Mouse (Mus musculus): ENCODE measurements at regions not wholly inside any gene's neighbourhood (a gene's known extent, or its start where the extent isn't known, plus 50 kb on each side); places are given as distances from the start of the nearest gene placed in this dataset.

DNA sequence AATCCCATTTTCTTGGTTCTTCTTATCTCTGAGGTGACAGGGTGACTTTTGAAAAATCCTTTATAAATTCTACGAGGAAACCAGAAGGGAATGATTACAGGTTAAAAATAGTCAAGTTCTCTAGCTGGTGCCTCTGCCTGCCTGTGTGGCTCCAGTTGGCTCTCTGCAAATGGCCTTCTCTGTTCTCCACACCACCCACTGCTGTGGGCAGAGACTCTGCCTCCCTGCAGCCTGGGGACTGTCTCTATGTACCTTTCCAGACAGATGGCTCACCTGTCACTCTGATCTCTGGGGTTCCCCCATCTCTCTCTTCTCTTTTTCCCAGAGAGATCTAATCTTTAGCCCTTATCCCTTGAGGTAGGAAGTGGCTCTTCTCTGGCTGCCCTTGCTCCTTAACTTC, 302.2 kb upstream of the Myt1l start:
- DNase-seq (ENCODE audit: low read depth, low spot score) = no peak
- H3K4me3 ChIP-seq (ENCODE audit: control insufficient read depth in 1 of 2, insufficient read depth in 1 of 2, low read depth in 2 of 2, low read length in 2 of 2) = no peak overlapping the region
- H3K27ac ChIP-seq (ENCODE audit: control insufficient read depth, low read depth, low read length) = no peak overlapping the region
- no peak overlapping the region for H3K9ac ChIP-seq (ENCODE audit: control insufficient read depth, low read depth, low read length, poor library complexity, severe bottlenecking)
- no peaks in the 10 kb centered on the region for H3K36me3 ChIP-seq (ENCODE audit: control insufficient read depth in 1 of 2, insufficient read depth in 2 of 2, low read length in 2 of 2)
- no peaks in the 10 kb centered on the region for H3K4me1 ChIP-seq (ENCODE audit: control insufficient read depth in 1 of 2, insufficient read depth in 2 of 2, low read length in 2 of 2)
- H3K27me3 ChIP-seq (ENCODE audit: control insufficient read depth in 1 of 2, insufficient read depth in 2 of 2, low read length in 2 of 2) = no peaks in the 10 kb centered on the region
- TF ChIP-seq ETS1 (IDR thresholded peaks at IDR 0.05; ENCODE audit: low read depth, low read length) = no peak
- TF ChIP-seq MEF2A (IDR thresholded peaks at IDR 0.05; ENCODE audit: extremely low read depth, insufficient replicate concordance, low read depth, low read length, poor library complexity, severe bottlenecking) = no peak
- TF ChIP-seq HCFC1 (IDR thresholded peaks at IDR 0.05; ENCODE audit: low read depth, low read length) = no peak
- no peak for TF ChIP-seq USF1 (IDR thresholded peaks at IDR 0.05; ENCODE audit: low read depth, low read length)
- no peak for TF ChIP-seq SIN3A (IDR thresholded peaks at IDR 0.05; ENCODE audit: low read length)
- no peak for TF ChIP-seq POLR2AphosphoS2 (IDR thresholded peaks at IDR 0.05; ENCODE audit: low read length)
- TF ChIP-seq BHLHE40 (IDR thresholded peaks at IDR 0.05; ENCODE audit: borderline replicate concordance, low read depth, low read length) = no peak
- TF ChIP-seq ZKSCAN1 (IDR thresholded peaks at IDR 0.05; ENCODE audit: low read depth, low read length) = no peak
- TF ChIP-seq MAX (IDR thresholded peaks at IDR 0.05; ENCODE audit: low read length) = no peak
- TF ChIP-seq ZNF384 (IDR thresholded peaks at IDR 0.05; ENCODE audit: low read depth, low read length) = no peak
- no peak for TF ChIP-seq EP300 (IDR thresholded peaks at IDR 0.05; ENCODE audit: low read depth in 1 of 2, low read length in 2 of 2)
- TF ChIP-seq TCF12 (IDR thresholded peaks at IDR 0.05; ENCODE audit: low read depth, low read length) = no peak
- TF ChIP-seq SMC3 (IDR thresholded peaks at IDR 0.05; ENCODE audit: low read depth, low read length) = no peak
- no peak for TF ChIP-seq GABPA (IDR thresholded peaks at IDR 0.05; ENCODE audit: low read depth, low read length)
- TF ChIP-seq MYB (IDR thresholded peaks at IDR 0.05; ENCODE audit: low read depth, low read length) = no peak
- TF ChIP-seq RAD21 (IDR thresholded peaks at IDR 0.05; ENCODE audit: low read depth, low read length) = no peak
- no peak for TF ChIP-seq NELFE (IDR thresholded peaks at IDR 0.05; ENCODE audit: low read depth, low read length)
- TF ChIP-seq JUND (IDR thresholded peaks at IDR 0.05; ENCODE audit: low read depth, low read length) = no peak
- TF ChIP-seq USF2 (IDR thresholded peaks at IDR 0.05; ENCODE audit: borderline replicate concordance in 1 of 2, insufficient read depth in 1 of 2, low read depth in 1 of 2, low read length in 2 of 2) = no peak
- no peaks in the 10 kb centered on the region for H3K79me2 ChIP-seq (ENCODE audit: control insufficient read depth, insufficient read depth, low read length, poor library complexity)
- H3K9me3 ChIP-seq (replicated peaks; ENCODE audit: insufficient read depth, low read length) = no peaks in the 10 kb centered on the region

DNA sequence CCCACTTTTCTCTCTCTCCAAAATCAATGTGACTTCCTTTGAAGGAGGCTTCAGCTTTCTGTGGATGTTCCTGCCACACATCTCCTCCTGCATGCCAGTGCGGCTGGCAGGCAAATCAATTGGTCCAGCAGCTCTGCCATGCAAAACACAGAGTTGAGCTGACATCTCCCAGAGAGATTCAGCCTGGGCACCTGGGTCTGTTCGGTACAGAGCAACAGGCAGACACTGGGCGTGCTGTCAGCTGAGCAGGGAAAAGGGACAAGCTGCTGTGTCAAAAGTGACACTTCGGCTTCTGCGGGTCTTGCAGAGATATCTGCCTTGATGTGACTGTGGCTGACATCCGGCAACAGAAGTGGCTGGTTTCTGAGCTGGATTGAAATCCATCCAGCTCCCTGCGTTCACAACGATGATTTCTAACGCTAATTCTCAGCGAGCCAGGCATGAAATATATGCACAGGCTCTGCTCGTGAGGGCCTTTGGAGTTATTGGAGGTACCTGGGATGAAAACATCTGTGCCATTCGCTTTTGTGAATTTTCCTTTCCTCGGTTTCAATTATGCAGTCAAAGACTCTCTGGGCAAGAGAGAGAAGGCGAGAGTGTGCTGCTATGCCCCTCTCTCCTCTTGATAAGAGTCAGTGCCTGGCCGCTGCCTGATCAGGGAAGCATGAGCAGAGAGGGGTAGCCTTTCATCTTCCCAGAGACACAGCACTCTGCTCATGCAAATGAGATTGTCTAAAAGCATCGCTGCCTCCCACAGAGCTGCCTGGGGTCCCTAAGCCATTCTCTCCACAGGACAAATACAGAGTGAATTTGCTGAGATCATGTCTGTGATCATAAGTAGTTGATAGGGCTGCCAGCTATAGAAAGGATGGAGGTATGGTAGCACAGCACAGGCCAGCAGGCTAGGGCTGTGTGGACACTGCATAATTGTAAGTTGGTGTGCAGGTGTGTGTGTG, 295.4 kb upstream of the Myt1l start:
- H3K4me1 ChIP-seq (ENCODE audit: control insufficient read depth in 1 of 2, insufficient read depth in 2 of 2, low read length in 2 of 2) = no peaks in the 10 kb centered on the region
- no peak for TF ChIP-seq MYB (IDR thresholded peaks at IDR 0.05; ENCODE audit: low read depth, low read length)
- TF ChIP-seq GABPA (IDR thresholded peaks at IDR 0.05; ENCODE audit: low read depth, low read length) = no peak
- H3K9ac ChIP-seq (ENCODE audit: control insufficient read depth, low read depth, low read length, poor library complexity, severe bottlenecking) = no peak overlapping the region
- H3K27ac ChIP-seq (ENCODE audit: control insufficient read depth, low read depth, low read length) = no peak overlapping the region
- H3K9me3 ChIP-seq (replicated peaks; ENCODE audit: insufficient read depth, low read length) = no peaks in the 10 kb centered on the region
- no peak overlapping the region for H3K4me3 ChIP-seq (ENCODE audit: control insufficient read depth in 1 of 2, insufficient read depth in 1 of 2, low read depth in 2 of 2, low read length in 2 of 2)
- H3K27me3 ChIP-seq (ENCODE audit: control insufficient read depth in 1 of 2, insufficient read depth in 2 of 2, low read length in 2 of 2) = no peaks in the 10 kb centered on the region
- no peaks in the 10 kb centered on the region for H3K36me3 ChIP-seq (ENCODE audit: control insufficient read depth in 1 of 2, insufficient read depth in 2 of 2, low read length in 2 of 2)
- no peaks in the 10 kb centered on the region for H3K79me2 ChIP-seq (ENCODE audit: control insufficient read depth, insufficient read depth, low read length, poor library complexity)
- no peak for DNase-seq (ENCODE audit: low read depth, low spot score)

All from MEL (cell line).